Mouse (Mus musculus) natural killer cell, adult 2 months (primary cell): Measurements from ENCODE around the gene Tcap.
"Not testable (repeated sequence)": the region's sequence is repeated elsewhere in the genome, so short reads cannot be mapped to it uniquely, and the experiment has no call there.

Experiments used
- DNase-seq, 2 experiments: peaks; one replicate each; pipeline ENCODE4 v3.0.0; 2022; ENCODE audit warnings: low spot score in 2 of 2

The Tcap gene

DNA sequence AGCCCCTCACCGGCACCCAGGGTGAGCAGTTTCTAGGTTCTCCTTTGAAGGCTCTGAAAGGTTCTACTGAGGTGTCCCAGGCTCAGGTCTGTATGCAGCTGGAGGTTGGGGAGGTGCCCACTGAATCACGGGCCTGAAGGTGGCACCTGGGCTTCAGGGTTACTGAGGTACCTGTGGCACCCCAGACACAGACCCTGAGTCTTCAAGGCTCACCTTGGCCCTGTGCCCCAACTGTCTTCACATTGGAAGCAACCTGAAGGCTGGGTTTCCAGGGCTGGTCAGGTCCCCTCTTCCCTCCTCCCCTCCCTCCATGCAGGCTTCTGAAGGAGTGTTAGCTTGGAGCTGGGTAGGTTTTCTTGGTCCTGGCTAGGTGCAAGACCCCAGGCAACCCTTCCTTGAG, 2.0 kb upstream of the Tcap start:
- no peak for DNase-seq

DNA sequence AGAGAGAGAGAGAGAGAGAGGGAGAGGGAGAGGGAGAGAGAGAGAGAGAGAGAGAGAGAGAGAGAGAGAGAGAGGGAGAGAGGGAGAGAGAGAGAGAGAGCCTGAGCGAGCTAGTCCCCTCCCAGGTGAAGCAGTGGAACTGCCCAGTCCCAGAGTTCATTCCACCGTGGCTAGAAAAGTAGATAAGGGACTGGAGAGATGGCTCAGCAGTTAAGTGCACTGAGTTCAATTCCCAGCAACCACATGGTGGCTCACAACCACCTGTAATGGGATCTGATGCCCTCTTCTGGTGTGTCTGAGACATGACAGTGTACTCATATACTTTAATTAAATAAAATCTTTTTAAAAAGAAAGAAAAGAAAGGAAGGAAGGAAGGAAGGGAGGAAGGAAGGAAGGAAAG, 1.2 kb upstream of the Tcap start:
- not testable (repeated sequence) for DNase-seq

DNA sequence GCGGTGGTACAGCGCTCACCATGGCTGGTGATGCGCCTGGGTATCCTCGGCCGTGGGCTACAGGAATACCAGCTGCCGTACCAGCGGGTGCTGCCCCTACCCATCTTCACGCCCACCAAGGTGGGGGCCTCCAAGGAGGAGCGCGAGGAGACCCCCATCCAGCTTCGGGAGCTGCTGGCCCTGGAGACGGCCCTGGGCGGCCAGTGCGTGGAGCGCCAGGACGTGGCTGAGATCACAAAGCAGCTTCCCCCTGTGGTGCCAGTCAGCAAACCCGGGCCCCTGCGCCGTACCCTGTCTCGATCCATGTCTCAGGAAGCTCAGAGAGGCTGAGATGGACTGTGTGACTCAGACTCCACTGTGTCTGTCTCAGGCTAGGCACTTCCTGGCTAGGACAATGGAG, 605 bp downstream of the Tcap start:
- DNase-seq = no peak

DNA sequence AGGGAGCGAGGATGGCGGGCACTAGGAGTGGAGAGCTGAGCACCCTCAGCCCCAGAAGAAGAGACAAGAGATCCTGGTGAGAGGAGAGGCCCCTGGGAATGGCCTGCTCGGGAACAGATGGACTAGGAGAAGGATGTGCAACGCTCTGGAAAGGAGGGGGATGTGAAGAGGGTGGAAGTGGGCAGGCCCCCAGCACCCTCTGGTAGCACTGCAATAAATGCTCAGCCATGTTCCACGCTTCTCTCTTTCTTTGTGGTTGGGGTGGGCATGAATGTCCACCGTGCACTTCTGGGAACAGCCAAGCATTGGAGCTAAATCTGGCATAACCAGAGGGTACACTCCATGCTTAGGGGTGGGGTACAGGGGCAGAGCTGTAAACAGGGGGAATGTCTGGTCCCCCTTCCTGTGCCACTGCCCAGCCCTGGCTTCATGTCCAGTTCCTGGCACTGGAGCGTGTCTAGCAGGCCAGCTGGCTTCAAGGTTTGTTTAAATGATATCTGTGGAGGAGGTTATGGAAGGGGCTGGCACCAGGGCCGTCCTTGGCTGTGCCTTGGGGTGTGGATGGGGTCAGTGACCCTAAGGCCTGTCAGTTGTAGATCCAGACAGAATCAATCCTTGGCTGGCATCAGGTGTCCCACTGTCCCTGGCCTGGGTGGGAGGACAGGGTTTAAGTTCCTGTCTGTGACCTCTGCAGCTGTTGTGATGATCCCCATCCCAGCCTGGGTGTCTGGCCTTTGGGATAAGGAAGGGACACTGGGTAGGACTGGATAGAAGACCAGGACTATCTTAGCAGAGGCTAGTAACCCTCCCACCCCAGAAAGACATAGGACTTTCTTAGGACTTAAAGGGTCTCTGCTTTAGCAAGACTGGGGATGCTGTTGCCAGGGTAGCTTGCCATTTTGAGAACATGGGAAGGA, 1.4 kb downstream of the Tcap start:
- no peak for DNase-seq

DNA sequence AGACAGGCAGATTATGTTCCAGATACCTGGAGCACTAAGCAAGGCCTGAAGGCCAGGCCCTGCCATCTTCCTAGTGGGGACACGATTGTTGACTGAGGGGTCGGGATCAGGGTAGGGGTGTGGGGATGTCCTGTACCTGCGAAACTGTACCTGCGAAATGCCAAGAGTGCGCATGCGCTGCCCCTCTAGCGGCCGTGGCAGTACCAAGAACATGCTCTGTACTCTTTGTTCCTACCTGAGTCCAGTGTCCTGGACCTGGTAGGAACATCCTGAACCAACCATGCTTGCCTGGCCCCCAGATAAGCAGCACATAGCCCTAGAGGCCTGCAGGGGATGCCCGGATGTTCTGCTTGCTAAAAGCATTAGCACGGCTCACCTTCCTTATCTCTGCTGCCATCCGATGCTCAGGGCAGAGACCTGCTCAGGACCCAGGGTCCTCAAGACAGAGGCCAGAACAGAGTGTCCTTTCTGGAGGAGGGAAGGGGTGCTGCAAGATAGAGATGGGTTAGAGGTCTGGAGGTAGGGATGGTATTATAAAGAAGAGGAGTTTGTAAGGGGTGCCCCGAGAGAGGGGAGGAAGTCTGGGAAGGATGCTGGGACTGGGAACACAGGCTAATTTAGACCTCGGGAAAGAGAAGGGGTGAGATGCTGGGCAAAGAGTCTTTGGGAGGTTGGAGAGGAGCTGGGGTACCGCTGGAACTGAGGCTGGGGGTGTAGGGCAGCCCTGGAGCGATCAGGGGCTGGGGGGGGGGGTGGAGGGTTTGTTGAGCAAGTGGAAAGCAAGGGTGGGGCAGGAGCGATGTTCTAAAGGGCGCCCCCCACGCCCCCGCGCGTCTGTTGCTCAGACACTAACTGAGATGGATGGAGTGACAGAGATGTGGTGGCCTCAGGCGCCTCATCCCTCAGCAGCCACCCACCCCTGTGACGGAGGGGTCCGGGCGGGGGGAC, 2.3 kb downstream of the Tcap start, which contains the start of gene Pnmt:
Pnmt (plus strand) TSS at position 813 of the 948 bp plus-strand sequence.
- DNase-seq = no peak

DNA sequence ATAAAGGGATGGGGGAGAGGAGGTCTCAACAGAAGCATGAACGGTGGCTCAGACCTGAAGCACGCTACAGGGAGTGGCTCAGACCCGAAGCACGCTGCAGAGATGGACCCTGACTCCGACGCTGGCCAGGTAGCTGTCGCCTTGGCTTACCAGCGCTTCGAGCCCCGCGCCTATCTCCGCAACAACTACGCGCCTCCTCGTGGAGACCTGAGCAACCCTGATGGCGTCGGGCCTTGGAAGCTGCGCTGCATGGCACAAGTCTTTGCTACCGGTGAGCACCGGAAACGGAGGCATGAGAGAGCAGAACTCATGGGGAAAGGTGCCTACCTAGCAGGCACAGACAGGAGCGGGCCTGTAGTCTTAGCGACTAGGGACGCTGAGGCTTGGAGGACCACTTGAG, 3.0 kb downstream of the Tcap start:
- no peak for DNase-seq

DNA sequence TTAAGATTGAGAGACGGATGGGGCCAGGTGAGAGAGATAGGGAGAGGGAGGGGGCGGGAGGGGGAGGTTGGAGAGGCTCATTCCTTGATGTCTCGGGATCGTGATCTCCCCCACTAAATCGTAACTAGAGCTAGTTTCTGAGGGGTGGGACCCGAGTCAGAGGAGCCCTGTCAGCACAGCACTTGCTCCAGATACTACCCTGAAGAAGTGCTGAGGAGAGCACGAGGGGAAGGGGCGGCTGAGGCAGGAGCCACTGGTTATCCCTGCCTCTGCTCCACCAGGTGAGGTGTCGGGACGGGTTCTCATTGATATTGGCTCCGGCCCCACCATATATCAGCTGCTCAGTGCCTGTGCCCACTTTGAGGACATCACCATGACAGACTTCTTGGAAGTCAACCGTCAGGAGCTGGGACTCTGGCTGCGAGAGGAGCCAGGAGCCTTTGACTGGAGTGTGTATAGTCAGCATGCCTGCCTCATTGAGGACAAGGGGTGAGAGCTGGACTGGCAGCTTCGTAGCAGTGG, 3.5 kb downstream of the Tcap start:
- DNase-seq = no peak

DNA sequence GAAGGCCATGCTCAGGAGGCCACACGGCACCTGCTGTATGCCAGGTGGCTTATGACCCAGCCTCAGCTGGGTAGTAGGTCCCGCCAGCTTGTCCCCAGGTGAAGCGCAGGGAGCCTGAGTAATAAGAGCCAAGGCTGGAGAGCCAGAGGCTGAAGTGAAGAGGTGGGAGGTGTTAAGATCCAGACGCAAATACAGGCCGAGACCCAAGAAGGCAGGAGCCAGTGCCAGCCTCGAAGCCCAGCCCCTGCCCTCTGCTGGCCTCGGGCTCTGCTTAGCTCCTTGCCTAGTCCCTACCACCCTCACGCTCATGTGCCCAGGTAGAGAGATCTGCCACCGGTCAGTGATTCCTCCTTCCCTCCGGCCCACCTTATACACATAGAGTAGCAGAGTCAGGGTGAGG, 4.7 kb downstream of the Tcap start:
- no peak for DNase-seq

DNA sequence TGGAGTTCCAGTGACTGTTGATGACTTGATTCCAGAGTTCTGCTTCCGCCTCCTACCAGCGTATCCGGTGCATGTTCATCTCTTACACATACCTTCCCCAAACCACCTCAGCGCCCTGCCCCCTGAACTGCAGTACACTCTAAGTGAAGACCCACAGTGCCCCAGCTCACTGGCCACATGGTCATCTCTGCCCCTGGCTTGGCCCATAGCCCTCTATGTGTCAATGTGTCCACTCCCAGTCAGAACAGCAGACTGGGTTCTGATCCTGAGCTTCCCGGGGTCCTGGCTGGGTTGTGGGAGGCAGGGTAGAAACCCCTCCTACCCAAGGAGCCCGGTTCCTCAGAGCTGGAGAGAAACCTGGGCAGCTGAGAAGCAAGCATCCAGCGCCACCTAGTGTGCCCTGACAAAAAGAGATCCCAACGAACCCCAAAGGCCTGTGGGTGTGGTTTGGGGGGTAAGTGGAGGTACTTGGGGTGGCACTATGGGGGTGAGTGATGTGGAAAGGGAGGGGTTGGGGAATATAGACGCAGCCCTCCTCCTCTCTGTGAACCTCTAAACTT, 5.7 kb downstream of the Tcap start:
- DNase-seq = peak in 1 of 2 experiments; percentile 33

DNA sequence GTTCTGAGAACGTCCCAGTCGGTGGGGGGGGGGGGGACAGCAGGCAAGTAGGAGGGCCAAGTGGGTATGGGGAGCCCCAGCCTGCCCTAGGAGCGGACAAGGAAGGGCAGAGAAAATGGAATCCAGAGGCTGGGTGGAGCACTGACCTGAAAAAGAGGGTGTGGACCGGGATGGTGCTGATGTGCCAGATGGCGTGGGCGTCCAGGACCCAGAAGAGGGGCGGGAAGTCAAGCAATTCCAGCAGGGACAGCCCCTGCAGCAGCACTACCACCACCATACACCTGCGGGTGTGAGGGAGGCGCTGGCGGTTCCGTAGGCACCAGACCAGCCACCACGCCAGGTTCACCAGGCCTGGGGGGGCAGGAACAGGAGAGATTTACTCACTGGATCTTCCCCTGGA, 6.5 kb downstream of the Tcap start:
- DNase-seq = no peak

DNA sequence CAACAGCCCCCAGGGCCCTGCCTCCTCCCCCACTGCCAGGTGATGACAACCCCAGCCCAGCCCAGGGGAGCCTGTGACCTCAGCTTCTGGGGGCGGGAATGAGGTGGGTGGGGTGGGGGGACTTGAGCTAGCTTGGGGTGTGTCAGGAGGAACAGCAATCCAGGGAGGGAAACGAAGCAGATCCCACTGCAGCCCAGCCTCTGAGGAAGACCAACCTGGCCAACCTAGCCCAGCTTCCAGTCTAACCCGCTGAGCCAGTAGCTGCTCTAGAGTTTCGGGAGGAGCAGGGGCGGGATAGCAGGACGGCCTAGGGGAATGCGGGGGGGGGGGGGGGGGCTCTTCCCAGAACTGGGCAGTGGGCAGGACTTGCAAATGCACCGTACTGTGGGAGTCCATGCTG, 8.4 kb downstream of the Tcap start:
- no peak for DNase-seq

DNA sequence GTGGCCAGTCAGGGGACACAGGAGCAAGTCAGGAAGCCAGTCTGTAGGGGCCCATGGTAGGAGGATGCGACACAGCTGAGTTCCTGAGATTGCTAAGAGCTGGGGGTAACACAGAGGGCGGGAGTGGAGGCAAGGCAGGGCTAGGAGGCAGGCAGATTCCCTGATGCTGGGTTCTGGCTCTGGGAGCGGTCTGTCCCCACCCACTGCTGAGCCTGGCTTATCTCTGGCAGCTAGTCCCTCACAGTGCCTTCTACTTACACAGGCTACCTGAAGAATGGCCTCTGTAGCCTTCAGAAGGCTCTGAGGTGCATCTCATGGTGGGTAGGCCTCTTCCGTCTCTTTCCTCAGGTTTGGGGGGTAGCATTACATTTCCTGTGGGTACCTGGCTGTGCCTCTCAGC, 9.0 kb downstream of the Tcap start:
- DNase-seq = no peak

DNA sequence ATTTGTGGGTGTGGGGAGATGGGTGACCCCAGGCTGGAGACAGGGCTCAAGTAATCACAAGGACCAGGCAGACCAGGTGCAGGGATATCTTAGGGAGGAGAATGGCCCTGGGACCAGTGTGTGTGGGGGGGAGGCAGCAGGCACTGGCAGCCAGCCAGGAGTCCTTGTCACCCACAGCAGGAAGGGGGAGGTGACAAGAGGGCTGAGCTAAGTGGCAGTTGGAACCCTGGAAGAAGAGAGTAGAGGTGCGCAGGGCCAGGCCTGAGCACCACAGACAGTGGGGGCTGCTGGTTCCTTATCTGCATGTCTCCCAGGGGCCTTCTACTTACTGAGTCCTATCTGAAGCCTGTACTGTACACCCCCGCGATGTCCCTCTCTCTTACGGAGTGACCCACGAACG, 9.7 kb downstream of the Tcap start:
- DNase-seq = peak; percentile 63 to 73

DNA sequence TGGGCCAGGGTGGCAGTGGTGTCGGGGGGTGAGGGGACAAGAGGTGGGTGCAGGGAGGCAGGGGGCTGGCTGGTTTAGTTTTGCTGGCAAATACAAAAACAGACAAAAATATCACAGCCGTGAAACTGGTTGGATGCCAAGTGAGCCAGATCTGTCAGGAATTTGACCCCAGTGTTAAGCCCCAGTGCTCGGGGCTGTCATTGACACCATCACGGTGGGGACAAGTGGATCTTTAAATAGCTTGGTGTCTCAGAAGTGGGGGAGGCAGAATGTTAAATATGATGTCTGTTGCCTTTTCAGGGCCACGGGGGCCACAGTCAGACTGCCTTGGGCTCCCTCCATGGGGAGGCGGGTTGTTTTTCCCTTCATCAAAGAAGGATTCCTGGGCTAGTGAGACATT, 10.7 kb downstream of the Tcap start:
- no peak for DNase-seq

DNA sequence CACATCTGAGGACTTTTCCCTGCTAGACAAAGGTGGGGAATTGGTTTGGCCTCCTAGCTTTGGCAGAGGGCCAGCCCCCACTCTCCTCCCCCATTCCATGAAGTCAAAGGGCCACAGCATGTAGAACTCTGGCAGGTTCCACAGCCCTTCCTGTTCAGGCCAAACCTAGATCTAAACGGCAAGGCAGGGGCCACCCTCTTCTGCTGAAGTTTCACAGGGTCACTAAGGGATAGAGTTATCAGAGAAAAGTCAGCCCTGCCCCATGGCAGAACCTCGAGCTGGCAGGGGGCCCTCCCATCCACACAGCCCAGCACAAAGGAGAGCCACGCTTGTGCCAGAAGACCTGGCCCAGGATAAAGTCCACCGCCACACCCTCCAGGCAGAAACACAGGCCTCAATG, 11.4 kb downstream of the Tcap start:
- no peak for DNase-seq

DNA sequence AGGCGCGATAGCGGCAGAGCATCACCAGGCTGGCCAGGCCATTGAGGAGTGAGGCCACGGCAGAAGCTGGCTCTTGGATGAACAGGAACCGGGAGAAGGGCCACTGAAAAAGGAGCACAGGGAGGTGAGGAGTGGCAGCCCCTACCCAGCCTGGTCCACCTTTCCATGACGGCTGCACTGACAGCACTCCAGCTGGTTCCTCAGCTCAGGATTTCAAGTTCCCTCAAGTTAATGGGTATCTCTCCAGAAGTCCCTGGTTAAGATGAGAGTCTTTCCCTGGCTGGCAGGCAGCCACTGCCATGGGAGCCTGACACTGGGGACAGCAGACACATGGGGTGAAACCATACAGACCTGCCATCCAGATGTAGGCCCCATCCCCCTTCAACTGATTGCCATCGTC, 14.3 kb downstream of the Tcap start:
- no peak for DNase-seq

DNA sequence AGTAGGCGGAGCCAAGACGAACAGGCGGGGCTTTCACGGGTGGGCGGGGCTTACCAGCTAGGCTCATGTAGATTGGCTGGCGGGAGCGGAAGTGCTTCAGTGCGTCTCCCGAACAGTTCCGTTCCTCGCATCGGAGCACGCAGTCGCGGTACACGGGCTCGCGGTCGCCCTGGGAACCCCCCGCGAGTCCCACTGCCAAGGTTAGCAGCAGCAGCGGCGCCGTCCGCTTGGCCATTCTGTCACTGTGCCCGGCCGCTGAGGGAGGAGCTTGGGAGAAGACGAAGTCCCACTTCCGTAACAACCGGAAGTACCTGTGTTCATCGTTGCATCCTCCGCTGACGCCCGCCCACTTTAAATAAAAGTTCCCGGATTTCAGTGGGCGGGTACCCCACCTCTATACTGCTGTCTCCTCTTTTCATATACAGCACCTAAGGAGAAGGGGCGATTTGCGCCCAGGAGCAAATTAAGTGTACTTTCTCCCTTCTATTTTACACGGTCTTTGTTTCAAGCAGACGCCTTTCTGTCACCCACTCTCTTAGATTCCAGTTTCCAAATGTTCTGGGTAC, 16.6 kb downstream of the Tcap start, which contains the start of gene Pgap3:
Pgap3 (minus strand) TSS at position 330 of the 566 bp plus-strand sequence.
- peak; percentile 92 to 93 for DNase-seq

DNA sequence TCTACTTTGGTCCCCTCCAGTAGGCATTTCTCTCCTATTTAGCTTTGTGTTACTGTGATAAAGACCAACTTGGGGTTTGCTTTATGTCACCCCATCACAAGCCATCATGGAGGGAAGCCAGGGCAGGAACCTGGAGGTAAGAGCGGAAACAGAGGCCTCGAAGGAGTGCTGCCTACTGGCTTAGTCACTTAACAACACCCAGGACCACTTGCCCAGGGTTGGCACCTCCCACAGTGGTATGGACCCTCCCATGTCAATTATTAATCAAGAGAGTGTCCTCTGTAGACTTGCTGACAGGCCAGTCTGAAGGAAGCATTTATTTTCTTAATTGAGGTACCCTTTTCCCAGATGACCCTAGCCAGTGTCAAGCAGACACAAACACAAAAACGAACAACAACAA, 17.2 kb downstream of the Tcap start:
- no peak for DNase-seq

DNA sequence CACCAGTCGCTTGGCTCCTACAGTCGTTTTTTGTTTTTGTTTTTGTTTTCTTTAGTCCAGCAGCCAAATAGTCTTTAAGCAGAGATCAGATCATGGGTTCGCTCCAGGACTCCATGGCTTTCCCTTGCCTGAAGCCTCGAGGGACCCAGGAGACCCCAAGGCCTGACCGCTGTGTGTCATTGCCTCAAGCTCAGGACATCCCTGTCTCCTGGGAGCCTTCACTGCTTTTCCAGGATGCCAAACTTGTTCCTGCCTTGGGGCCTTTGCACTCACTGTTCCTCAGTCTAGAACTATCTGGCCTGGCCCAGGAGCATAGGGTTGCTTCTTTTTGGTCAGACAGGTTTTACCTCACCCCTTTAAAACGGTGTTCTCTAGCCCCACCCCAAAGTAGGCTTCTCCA, 23.0 kb downstream of the Tcap start:
- no peak for DNase-seq

DNA sequence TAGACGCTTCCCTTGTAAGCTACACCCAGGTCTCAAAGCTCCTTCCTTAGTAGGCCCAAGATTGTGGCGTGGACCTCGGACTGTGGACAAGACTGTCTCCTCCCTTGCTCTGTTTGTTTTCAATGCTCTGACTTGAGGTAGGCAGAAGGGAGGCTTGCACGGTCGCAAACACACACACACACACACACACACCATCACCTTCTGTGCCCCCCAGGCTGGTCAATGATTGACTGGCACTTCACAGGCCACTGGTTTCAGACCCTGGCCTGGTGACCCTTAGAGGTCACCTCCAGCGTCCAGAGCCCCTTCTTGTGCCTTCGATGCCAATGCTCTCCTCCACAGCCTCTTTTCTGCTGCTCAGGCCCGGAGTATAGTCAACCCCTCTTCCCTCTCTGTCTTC, 25.3 kb downstream of the Tcap start:
- DNase-seq = no peak

DNA sequence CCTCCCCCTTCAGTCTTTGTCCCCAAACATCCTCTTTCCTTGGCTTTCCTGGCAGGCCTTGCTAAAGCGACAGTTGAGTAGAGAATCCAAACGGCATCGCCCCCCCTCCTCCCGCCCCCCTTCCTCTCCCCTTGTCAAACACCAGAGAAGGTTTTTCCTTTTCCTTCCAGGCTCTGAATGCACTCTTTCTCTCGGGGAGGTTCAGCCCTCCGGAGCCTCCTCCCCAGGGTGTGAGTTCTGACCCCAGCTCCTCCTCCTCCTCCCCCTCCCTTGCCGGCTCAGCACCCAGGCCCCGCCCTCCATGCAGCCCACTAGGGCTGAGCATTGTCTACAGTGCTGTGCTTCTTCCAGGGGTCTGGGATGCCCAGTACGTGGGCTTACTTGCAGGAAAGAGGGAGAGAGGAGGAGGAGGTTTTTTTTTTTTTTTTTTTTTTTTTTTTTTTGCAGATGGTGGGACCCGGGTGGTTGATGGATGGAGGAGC, 25.8 kb downstream of the Tcap start:
- no peak for DNase-seq
